Comparison of ENCODE assay signal across 8 mouse cellular contexts in genomic region chr19:40831416-40832201, GRCm38 (mm10). TPM values are rescaled to one million over a fixed set of nuclear protein-coding genes. Genes with fewer than 3 reads are reported as not detected.
DNase-seq lines count a peak whose midpoint lies in the region; ATAC-seq and TF ChIP-seq lines count a peak whose summit lies in the region.

No protein-coding gene starts in this region.

- H3K4me2 ChIP-seq in CH12.LX (ENCODE audit: insufficient read depth, low read depth, poor library complexity, severe bottlenecking), result peak overlapping the region; percentile 70
- peak overlapping the region; percentile 72 for H3K4me2 ChIP-seq in embryonic facial prominence, embryonic 14.5 days (ENCODE audit: low read depth, low read length)
- H3K4me2 ChIP-seq in heart, embryonic 14.5 days (ENCODE audit: low read length), result peak overlapping the region; percentile 85
- peak overlapping the region; percentile 65 for H3K4me2 ChIP-seq in kidney, postnatal 0 days (ENCODE audit: low read length)

- H3K36me3 ChIP-seq in CH12.LX (replicated peaks in 1 of 2; ENCODE audit: control insufficient read depth in 1 of 2, insufficient read depth in 1 of 2, low read length in 1 of 2), result peaks cover 0 to 12% of the 10 kb centered on the region in 2 experiments
- peaks cover 5% of the 10 kb centered on the region; the same call in 1 of the 2 replicates for H3K36me3 ChIP-seq in embryonic facial prominence, embryonic 14.5 days (ENCODE audit: control insufficient read depth, insufficient read depth, low read length)
- peaks cover 2% of the 10 kb centered on the region; the same call in 1 of the 2 replicates for H3K36me3 ChIP-seq in heart, embryonic 14.5 days (ENCODE audit: control insufficient read depth, insufficient read depth, low read length)
- no peaks in the 10 kb centered on the region for H3K36me3 ChIP-seq in kidney, postnatal 0 days (ENCODE audit: insufficient read depth, low read length)

- dilution Hi-C loops in CH12.LX (cut with MboI; ENCODE audit: extremely low pct_ligation_motif_present, extremely low pct_unique_long_range_greater_than_20kb, low sequenced_read_pairs), result no loop called here

- no peak overlapping the region for H3K27ac ChIP-seq in CH12.LX (ENCODE audit: insufficient read depth, low read depth)
- H3K27ac ChIP-seq in embryonic facial prominence, embryonic 14.5 days (replicated peaks; ENCODE audit: low read depth, low read length), result peak overlapping the region; percentile 93
- H3K27ac ChIP-seq in heart, embryonic 14.5 days (replicated peaks in 1 of 2; ENCODE audit: control insufficient read depth in 1 of 2, insufficient read depth in 1 of 2, low read depth in 2 of 2, low read length in 2 of 2), result peak overlapping the region; percentile 46 to 84
- H3K27ac ChIP-seq in kidney, postnatal 0 days, result peak overlapping the region; percentile 87

- peak; percentile 22 for DNase-seq in CH12.LX (ENCODE audit: extremely low read depth)
- DNase-seq in adrenal gland, postnatal 14 days, result peak; percentile 74
- peak; percentile 83 for DNase-seq in embryonic facial prominence, embryonic 14.5 days (ENCODE audit: low spot score)
- DNase-seq in kidney, postnatal 0 days (ENCODE audit: low spot score), result peak; percentile 66
- peak; percentile 60 for DNase-seq in lung, postnatal 36 days
- peak; percentile 67 for DNase-seq in retina, embryonic 14.5 days (ENCODE audit: low spot score)
- DNase-seq in urinary bladder, postnatal 25 days (ENCODE audit: low spot score), result peak; percentile 39

- in situ Hi-C loops in CH12.LX (cut with MboI; ENCODE audit: low pct_ligation_motif_present, low pct_unique_long_range_greater_than_20kb, low sequenced_read_pairs), result loop anchor here (5.0 kb wide), 1 partner anchor 71 kb away; no protein-coding TSS in a partner anchor

- 1% methylated on average over 23 of the region's 76 CpGs for WGBS in embryonic facial prominence, embryonic 14.5 days
- WGBS in heart, embryonic 14.5 days, result under 1% methylated on average over 76 of the region's 76 CpGs
- WGBS in kidney, postnatal 0 days, result under 1% methylated on average over 65 of the region's 76 CpGs

- ATAC-seq in embryonic facial prominence, embryonic 14.5 days (ENCODE audit: low read depth), result peak; percentile 70
- peak; percentile 43 for ATAC-seq in heart, embryonic 14.5 days (ENCODE audit: insufficient number of reproducible peaks, insufficient read depth, low FRiP score, low read depth)
- peak; percentile 84 for ATAC-seq in kidney, postnatal 0 days (replicated peaks; ENCODE audit: low FRiP score, low read depth)

- peak overlapping the region; percentile 64 to 83 (median 75) for H3K4me3 ChIP-seq in CH12.LX (replicated peaks in 1 of 3; ENCODE audit: low read depth in 2 of 3, low read length in 2 of 3, poor library complexity in 1 of 3)
- peak overlapping the region; percentile 74 for H3K4me3 ChIP-seq in embryonic facial prominence, embryonic 14.5 days (ENCODE audit: low read depth, low read length)
- H3K4me3 ChIP-seq in heart, embryonic 14.5 days (ENCODE audit: control insufficient read depth in 1 of 2, insufficient read depth in 1 of 2, low read depth in 1 of 2, low read length in 2 of 2), result peak overlapping the region; percentile 75 to 91
- H3K4me3 ChIP-seq in kidney, postnatal 0 days (replicated peaks; ENCODE audit: low read depth, low read length), result peak overlapping the region; percentile 75

- H3K4me1 ChIP-seq in CH12.LX (ENCODE audit: control insufficient read depth in 1 of 2, insufficient read depth in 2 of 2), result peaks cover 6 to 22% of the 10 kb centered on the region in 2 experiments
- peaks cover 19% of the 10 kb centered on the region for H3K4me1 ChIP-seq in embryonic facial prominence, embryonic 14.5 days (ENCODE audit: control insufficient read depth, insufficient read depth, low read length)
- H3K4me1 ChIP-seq in heart, embryonic 14.5 days (ENCODE audit: control insufficient read depth in 2 of 2, insufficient read depth in 2 of 2, low read length in 2 of 2), result peaks cover 6 to 13% of the 10 kb centered on the region in 2 experiments
- H3K4me1 ChIP-seq in kidney, postnatal 0 days (replicated peaks; ENCODE audit: insufficient read depth, low read length), result peaks cover 9% of the 10 kb centered on the region; the same call in 1 of the 2 replicates

- TF ChIP-seq POLR2A in CH12.LX (IDR thresholded peaks at IDR 0.05; ENCODE audit: low read depth, low read length), result no peak

- no peak for TF ChIP-seq RAD21 in CH12.LX (IDR thresholded peaks at IDR 0.05; ENCODE audit: low read depth, low read length)

- TF ChIP-seq CTCF in CH12.LX (conservative IDR thresholded peaks at IDR 0.05 in 1 of 2, IDR thresholded peaks at IDR 0.05 in 1 of 2; ENCODE audit: low read depth in 2 of 2, low read length in 2 of 2), result no peak
- no peak for TF ChIP-seq CTCF in kidney, postnatal 0 days (IDR thresholded peaks at IDR 0.05; ENCODE audit: low read depth)

- no peaks in the 10 kb centered on the region for H3K27me3 ChIP-seq in CH12.LX (replicated peaks)
- no peaks in the 10 kb centered on the region for H3K27me3 ChIP-seq in embryonic facial prominence, embryonic 14.5 days (replicated peaks; ENCODE audit: control insufficient read depth, insufficient read depth, low read length)
- H3K27me3 ChIP-seq in heart, embryonic 14.5 days (ENCODE audit: control insufficient read depth, insufficient read depth, low read length), result no peaks in the 10 kb centered on the region
- H3K27me3 ChIP-seq in kidney, postnatal 0 days (ENCODE audit: insufficient read depth, low read length), result no peaks in the 10 kb centered on the region

- H3K79me2 ChIP-seq in CH12.LX (replicated peaks; ENCODE audit: control insufficient read depth, extremely low read depth, insufficient read depth, poor library complexity, severe bottlenecking), result peaks cover 2% of the 10 kb centered on the region; the same call in 1 of the 2 replicates

- TF ChIP-seq EP300 in CH12.LX (IDR thresholded peaks at IDR 0.05; ENCODE audit: low read length), result no peak

- peak overlapping the region; percentile 73 for H3K9ac ChIP-seq in CH12.LX (ENCODE audit: insufficient read depth, low read depth)
- H3K9ac ChIP-seq in embryonic facial prominence, embryonic 14.5 days (ENCODE audit: low read depth, low read length), result peak overlapping the region; percentile 97
- peak overlapping the region; percentile 96 for H3K9ac ChIP-seq in heart, embryonic 14.5 days (ENCODE audit: low read length)
- H3K9ac ChIP-seq in kidney, postnatal 0 days (ENCODE audit: low read depth, low read length), result peak overlapping the region; percentile 90

- no peaks in the 10 kb centered on the region for H3K9me3 ChIP-seq in CH12.LX (replicated peaks; ENCODE audit: low read length)
- H3K9me3 ChIP-seq in embryonic facial prominence, embryonic 14.5 days (ENCODE audit: control insufficient read depth, low read length), result no peaks in the 10 kb centered on the region
- H3K9me3 ChIP-seq in heart, embryonic 14.5 days (ENCODE audit: control insufficient read depth, low read length), result no peaks in the 10 kb centered on the region
- no peaks in the 10 kb centered on the region for H3K9me3 ChIP-seq in kidney, postnatal 0 days (replicated peaks; ENCODE audit: low read length)

TF ChIP-seq in CH12.LX, 34 proteins besides CTCF, POLR2A, EP300 and RAD21:
- TF ChIP-seq JUN (IDR thresholded peaks at IDR 0.05; ENCODE audit: insufficient read depth, low read depth, low read length) (no peak), E2F4 (IDR thresholded peaks at IDR 0.05; ENCODE audit: insufficient replicate concordance, low read depth, low read length) (no peak), MXI1 (IDR thresholded peaks at IDR 0.05; ENCODE audit: low read depth, low read length) (0 out of 2 replicates have a peak, but pooled peaks have one; percentile 8), USF1 (IDR thresholded peaks at IDR 0.05; ENCODE audit: low read depth, low read length) (no peak), ZKSCAN1 (IDR thresholded peaks at IDR 0.05; ENCODE audit: borderline replicate concordance, low read depth, low read length) (no peak), UBTF (IDR thresholded peaks at IDR 0.05; ENCODE audit: low read depth, low read length) (peak; percentile 73; the same call in 1 of the 2 replicates), NRF1 (IDR thresholded peaks at IDR 0.05; ENCODE audit: low read depth, low read length) (no peak), MAX (IDR thresholded peaks at IDR 0.05; ENCODE audit: low read length) (no peak), MYC (IDR thresholded peaks at IDR 0.05; ENCODE audit: low read depth, low read length) (0 out of 2 replicates have a peak, but pooled peaks have one; percentile 4)

RNA-seq across cellular contexts. Expression of gene Ccnj, which starts 0.5 kb away (rescaled TPM):
- 4.2 and 4.3 TPM in 2 replicates for total RNA-seq in CH12.LX (2012; rRNA removed)
- 4.2 and 4.7 TPM in 2 replicates for total RNA-seq in CH12.LX (2014; rRNA removed)
- polyA plus RNA-seq in CH12.LX (2012; ENCODE audit: insufficient read length, low read depth), result 7.5 and 8.6 TPM in 2 replicates
- 5.7 and 7.6 TPM in 2 replicates for total RNA-seq in adrenal gland, postnatal 14 days (2021)
- 7.8 and 9.4 TPM in 2 replicates for polyA plus RNA-seq in embryonic facial prominence, embryonic 14.5 days (2014; fragmentation: Nextera tagmentation; extraction: Ambion mirVana)
- 5.4 and 5.7 TPM in 2 replicates for polyA plus RNA-seq in heart, embryonic 14.5 days (2014; fragmentation: Nextera tagmentation; extraction: Ambion mirVana)
- polyA plus RNA-seq in kidney, postnatal 0 days (2015; fragmentation: Nextera tagmentation; extraction: Ambion mirVana), result 8.8 and 9.0 TPM in 2 replicates

Comparison
In these comparisons a context has a peak if more than half of its experiments do, and no peak if none do; other contexts are left out.
1. DNase-seq: peak in every context shown above with its lines; median percentile 83 in embryonic facial prominence, embryonic 14.5 days; 74 in adrenal gland, postnatal 14 days; 67 in retina, embryonic 14.5 days; 66 in kidney, postnatal 0 days; 60 in lung, postnatal 36 days; 39 in urinary bladder, postnatal 25 days; 22 in CH12.LX.